Mouse (Mus musculus) embryonic fibroblast, embryonic 13.5 days (primary cell): ENCODE data around the gene 4932438H23Rik.

ENCODE experiments used
- CTCF ChIP-seq: IDR thresholded peaks from 2 replicates; pipeline ENCODE4 v1.5.1; 2011; ENCODE audit warnings: mild to moderate bottlenecking, control low read depth, low read length, moderate library complexity, borderline replicate concordance; ENCODE audit not compliant: insufficient read depth
- POLR2A ChIP-seq: IDR thresholded peaks from 2 replicates; pipeline ENCODE4 v1.6.1; 2011; ENCODE audit warnings: low read depth, mild to moderate bottlenecking, control low read depth, low read length, moderate library complexity

- no peak for TF ChIP-seq CTCF
- no peak for TF ChIP-seq POLR2A
Observed at GRCm38 (mm10) chr16:91100484-91100883, 5.6 kb upstream of the 4932438H23Rik start.
